Mouse (Mus musculus): Measurements from ENCODE around the gene St3gal4.

GRCm38 (mm10) chr9:35053081-35053480 is 66.0 kb downstream of the St3gal4 start:
- TF ChIP-seq CTCF (IDR thresholded peaks at IDR 0.05; ENCODE audit: low read depth) (no peak), EP300 (IDR thresholded peaks at IDR 0.05; ENCODE audit: low read depth) (no peak)
